Mouse (Mus musculus) small intestine, adult 2 months (tissue): ENCODE results near the gene Ccdc85b.

ENCODE experiments used
- CTCF ChIP-seq: fragments of 200-500 bp; IDR thresholded peaks from 2 replicates; pipeline ENCODE4 v1.5.1; 2012; ENCODE audit warnings: low read depth, mild to moderate bottlenecking, control low read depth, inconsistent platforms, low read length, moderate library complexity, mixed read lengths; ENCODE audit not compliant: insufficient replicate concordance, insufficient read length; ENCODE audit errors: extremely low read depth
- POLR2A ChIP-seq: fragments of 200-500 bp; IDR thresholded peaks from 2 replicates; pipeline ENCODE4 v1.6.1; 2012; ENCODE audit warnings: low read depth, mild to moderate bottlenecking, control low read depth, inconsistent platforms, low read length, moderate library complexity

DNA sequence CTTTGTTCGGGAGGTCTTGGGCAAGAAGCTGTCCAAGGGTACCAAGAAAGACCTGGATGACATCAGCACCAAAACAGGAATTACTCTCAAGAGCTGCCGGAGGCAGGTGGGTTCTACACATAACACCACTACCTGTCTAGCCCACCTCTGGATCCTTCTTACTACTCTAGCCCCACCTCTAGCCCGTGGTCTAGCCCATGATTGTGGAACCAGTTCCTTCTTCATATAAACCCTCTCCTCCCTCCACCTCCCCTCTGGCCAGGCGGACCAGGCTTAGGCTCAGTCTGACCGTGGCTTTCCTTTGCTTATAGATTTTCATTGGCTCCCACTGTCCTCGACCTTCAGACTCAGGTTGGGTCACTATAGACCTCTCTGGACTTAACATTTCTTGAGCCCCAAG is 3.7 kb upstream of the Ccdc85b start:
- TF ChIP-seq POLR2A (no peak), CTCF (no peak)
